Comparison of ENCODE assay signal across 8 mouse cellular contexts in genomic region chr10:45546799-45547198, GRCm38 (mm10). TPM values are rescaled to one million over a fixed set of nuclear protein-coding genes. Genes with fewer than 3 reads are reported as not detected.
DNase-seq lines count a peak whose midpoint lies in the region; ATAC-seq lines count a peak whose summit lies in the region.

No protein-coding gene starts in this region.

- no peaks in the 10 kb centered on the region for H3K4me1 ChIP-seq in kidney, embryonic 15.5 days

- ATAC-seq in kidney, embryonic 15.5 days (replicated peaks; ENCODE audit: low FRiP score): peak; percentile 60

- H3K36me3 ChIP-seq in kidney, embryonic 15.5 days: no peaks in the 10 kb centered on the region

- H3K4me2 ChIP-seq in kidney, embryonic 15.5 days: no peak overlapping the region

- DNase-seq in adrenal gland, adult (ENCODE audit: inconsistent age in 2 of 2, low spot score in 1 of 2): peak; percentile 5 to 62
- no peak for DNase-seq in adrenal gland, adult 8-10 months
- DNase-seq in urinary bladder, adult 18-20 months (ENCODE audit: low spot score in 2 of 2): peak; percentile 1 to 10
- no peak for DNase-seq in urinary bladder, adult 2 months (ENCODE audit: low spot score)
- peak; percentile 18 to 44 for DNase-seq in lung, postnatal 4 days
- DNase-seq in layer of hippocampus, postnatal 36 days: no peak
- DNase-seq in spleen, postnatal 4 days (ENCODE audit: low spot score in 2 of 2): no peak

- 48% methylated on average over 7 of the region's 7 CpGs for WGBS in kidney, embryonic 15.5 days

- H3K9me3 ChIP-seq in kidney, embryonic 15.5 days (replicated peaks): no peaks in the 10 kb centered on the region

- H3K27ac ChIP-seq in kidney, embryonic 15.5 days: no peak overlapping the region

- no peak overlapping the region for H3K9ac ChIP-seq in kidney, embryonic 15.5 days

- no peak overlapping the region for H3K4me3 ChIP-seq in kidney, embryonic 15.5 days (replicated peaks)

- no peaks in the 10 kb centered on the region for H3K27me3 ChIP-seq in kidney, embryonic 15.5 days

RNA-seq across cellular contexts. Expression of gene Hace1, which starts 30.8 kb away (rescaled TPM):
- 10 to 100 TPM; 10.3 to 11.8 (median 10.8) TPM for total RNA-seq in adrenal gland, adult 8-10 months (2022)
- polyA plus RNA-seq in urinary bladder, adult 2 months (2012; rRNA removed): 15.9 and 17.7 TPM in 2 replicates
- polyA plus RNA-seq in kidney, embryonic 15.5 days (2015; fragmentation: Nextera tagmentation; extraction: Ambion mirVana): 16.5 and 17.0 TPM in 2 replicates
- total RNA-seq in layer of hippocampus, postnatal 36 days (2021): 10 to 100 TPM; 41.8 to 44.1 TPM

Comparison
In these comparisons a context has a peak if more than half of its experiments do, and no peak if none do; other contexts are left out.
1. DNase-seq: peak in adrenal gland, adult (2 of 2), urinary bladder, adult 18-20 months (2 of 2) and lung, postnatal 4 days (2 of 2); none in adrenal gland, adult 8-10 months (single experiment), urinary bladder, adult 2 months (single experiment), layer of hippocampus, postnatal 36 days (0 of 2) and spleen, postnatal 4 days (0 of 2).